Mouse (Mus musculus): ENCODE measurements at regions not wholly inside any gene's neighbourhood (a gene's known extent, or its start where the extent isn't known, plus 50 kb on each side); places are given as distances from the start of the nearest gene placed in this dataset.
"Not testable (repeated sequence)": the region's sequence is repeated elsewhere in the genome, so short reads cannot be mapped to it uniquely, and the experiment has no call there.

- DNase-seq (ENCODE audit: low spot score): no peak
Observed at GRCm38 (mm10) chr2:55182416-55182815, 253.4 kb upstream of the Kcnj3 start.

DNA sequence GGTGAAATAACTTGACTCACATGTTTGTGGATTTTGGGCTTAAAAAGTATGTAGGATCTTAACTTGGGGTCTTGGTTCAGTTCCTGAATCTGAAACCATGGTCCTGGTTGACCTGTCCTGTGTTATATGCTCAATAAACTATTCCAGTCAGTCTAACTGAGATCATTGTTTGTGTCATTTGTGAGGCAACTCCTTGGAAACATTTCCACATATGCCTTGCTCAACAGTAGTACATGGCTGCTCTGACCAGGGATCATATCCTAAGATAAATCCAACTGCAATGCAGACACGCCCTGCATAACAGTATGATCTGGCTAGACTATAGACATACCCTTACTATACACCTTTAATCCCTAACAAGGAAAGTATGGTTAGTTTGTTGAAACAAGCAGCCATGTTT, 228.9 kb upstream of the Kcnj3 start:
- DNase-seq (ENCODE audit: low spot score): no peak

DNA sequence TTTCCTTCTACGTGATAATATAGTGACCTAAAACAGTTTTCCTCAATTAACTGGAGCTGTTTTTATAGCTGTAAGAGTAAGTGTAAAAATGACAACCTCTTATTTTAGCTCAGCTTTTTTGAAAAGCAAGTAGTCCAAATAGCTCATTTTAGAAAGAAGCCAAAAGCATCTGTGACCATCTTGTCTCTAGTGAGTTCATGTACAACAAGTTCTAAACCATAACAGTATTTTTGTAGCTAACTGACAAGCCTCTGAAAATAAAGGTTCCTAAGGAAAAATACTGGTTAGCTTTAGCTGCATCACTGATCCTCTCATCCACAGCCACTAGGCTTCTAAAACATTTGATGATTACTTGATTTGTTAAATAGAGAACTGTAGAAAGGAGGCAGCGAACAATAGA, 227.2 kb upstream of the Kcnj3 start:
- DNase-seq (ENCODE audit: low spot score): no peak

- no peak for DNase-seq (ENCODE audit: low spot score)
Observed at GRCm38 (mm10) chr2:55209848-55210390, 225.9 kb upstream of the Kcnj3 start.

GRCm38 (mm10) chr2:55211281-55211680, 224.5 kb upstream of the Kcnj3 start:
- no peak for DNase-seq (ENCODE audit: low spot score)

DNA sequence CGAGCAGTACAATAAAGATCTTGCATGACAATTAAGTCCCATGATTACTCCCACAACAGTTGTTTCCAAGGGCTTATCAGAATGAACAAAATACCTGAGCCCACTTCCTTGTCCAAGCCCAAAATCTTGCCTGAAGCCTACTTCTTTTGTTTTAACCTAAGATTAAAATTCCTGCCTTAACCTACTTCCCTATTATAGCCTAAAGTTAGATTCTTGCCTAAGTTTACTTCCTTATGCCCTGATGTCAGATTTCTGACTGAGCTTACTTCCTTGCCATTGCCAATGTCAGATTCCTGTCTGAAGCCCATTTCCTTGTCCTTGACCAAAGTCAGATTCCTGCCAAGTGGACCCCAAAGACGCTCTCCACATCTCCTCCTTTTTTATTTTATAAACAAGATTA, 213.7 kb upstream of the Kcnj3 start:
- no peak for DNase-seq (ENCODE audit: low spot score)

GRCm38 (mm10) chr2:55222741-55223140, 213.0 kb upstream of the Kcnj3 start:
- DNase-seq (ENCODE audit: low spot score): not testable (repeated sequence)

- DNase-seq (ENCODE audit: low spot score): peak; percentile 39
Observed at GRCm38 (mm10) chr2:55228131-55228797, 207.5 kb upstream of the Kcnj3 start.

DNA sequence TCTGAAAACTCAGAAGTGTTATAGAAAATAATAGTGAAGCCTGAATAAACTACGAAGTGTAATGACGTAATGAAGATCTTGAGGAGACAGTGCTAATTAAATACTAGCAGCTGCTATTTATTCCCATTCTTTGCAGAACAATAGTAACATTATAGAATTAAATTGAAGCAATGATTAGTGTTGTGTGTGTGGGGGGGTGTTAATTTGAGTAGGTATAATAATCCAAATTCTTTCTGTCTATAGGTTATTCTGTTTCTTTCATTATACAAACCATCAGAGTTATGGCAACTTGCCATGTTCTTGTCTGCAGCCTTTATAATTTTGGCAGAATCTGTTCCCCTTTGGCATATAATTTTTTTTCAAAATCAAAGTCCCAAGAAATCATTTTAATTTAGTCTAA, 203.9 kb upstream of the Kcnj3 start:
- DNase-seq (ENCODE audit: low spot score): no peak

DNA sequence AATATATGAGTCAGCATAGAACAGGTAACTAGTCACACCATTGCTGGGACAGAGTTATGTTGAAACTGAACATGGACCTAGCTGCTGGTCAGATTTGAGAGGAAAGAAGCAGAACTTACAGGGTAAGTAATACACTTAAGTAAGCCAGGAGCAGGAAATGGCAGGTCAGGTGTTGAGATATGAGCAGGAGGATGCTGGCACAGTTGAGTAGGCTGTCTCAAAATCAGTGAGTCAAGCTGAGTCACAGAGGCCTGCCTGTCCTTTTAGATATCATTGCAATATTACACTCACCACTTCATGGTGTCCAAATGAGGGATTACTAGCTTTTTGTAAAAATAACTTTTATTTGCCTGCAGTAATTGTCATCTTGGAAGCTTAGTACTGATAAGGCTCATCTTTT, 182.6 kb upstream of the Kcnj3 start:
- no peak for DNase-seq (ENCODE audit: low spot score)

DNA sequence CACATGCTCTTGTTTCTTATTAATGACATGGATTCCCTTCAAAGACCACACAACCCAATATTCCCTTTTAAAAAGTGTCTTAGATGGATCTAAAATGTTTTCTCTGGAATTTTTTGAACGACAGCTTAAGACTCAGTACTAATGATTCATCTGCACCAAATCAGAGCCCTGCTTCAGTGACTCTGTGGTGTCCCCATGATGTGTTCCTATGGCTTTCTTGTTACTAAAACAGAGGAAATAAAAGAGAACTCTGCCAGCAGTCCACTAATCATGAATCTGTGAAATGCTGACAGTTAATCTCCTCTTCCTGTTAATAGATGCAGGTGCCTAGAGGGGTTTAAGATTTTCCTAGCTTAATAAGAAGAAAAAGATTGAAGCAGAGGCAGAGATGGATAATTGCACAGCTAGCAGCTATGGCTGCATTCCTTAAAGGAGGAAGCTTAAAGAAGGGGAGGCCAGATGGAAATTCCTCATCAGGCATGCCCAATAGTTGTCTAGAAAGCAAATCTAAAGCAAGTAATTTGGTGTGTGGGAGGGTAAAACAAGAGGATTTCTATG, 173.0 kb upstream of the Kcnj3 start:
- DNase-seq (ENCODE audit: low spot score): no peak

DNA sequence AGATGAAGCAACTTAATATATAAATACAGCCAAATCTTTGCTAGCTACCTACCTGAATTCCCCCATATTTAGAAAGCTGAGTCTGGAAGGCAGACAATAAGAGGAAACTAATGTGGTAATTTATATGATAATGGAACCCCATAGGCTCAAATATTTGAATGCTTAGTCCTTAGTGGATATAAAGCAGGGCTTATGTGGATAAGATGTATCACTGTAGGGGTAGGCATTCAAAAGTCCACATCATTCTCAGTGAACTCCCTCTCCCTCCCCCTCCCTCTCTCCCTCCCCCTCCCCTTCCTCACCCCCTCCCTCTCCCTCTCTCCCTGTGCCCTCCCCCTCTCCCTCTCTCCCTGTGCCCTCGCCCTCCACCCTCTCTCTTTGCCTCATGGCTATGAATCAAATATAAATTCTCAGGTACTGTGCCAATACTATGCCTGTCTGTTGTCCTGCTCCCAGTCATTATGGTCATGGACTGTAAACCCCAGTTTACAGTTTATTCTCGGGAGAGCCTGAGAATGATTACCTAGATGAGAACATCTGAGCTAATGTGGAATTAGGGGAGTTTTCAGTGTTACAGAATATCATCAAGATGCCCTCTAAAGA, 171.8 kb upstream of the Kcnj3 start:
- no peak for DNase-seq (ENCODE audit: low spot score)

GRCm38 (mm10) chr2:55306387-55306786, 129.4 kb upstream of the Kcnj3 start:
- DNase-seq (ENCODE audit: low spot score): peak; percentile 22

- no peak for DNase-seq (ENCODE audit: low spot score)
Observed at GRCm38 (mm10) chr2:55315627-55316026, 120.1 kb upstream of the Kcnj3 start.

DNA sequence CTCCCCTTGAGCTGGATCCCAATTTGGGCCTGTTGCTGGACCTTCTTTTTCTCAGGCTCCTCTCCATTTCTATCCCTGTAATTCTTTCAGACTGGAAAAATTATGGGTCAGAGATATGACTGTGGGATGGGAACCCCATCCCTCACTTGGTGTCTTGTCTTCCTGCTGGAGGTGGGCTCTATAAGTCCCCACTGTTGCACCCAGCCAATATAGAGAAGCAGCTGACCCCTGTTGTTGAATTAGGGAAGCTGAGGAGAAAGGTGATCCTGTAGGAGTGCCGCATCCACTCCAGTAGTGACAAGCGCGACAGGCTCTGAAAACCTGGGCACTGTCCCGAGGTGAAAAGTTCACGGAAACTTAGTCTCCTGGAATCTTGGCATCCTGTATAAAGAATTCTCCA, 81.7 kb upstream of the Kcnj3 start:
- not testable (repeated sequence) for DNase-seq (ENCODE audit: low spot score)

Data from layer of hippocampus, adult 11-12 months (tissue).